Mouse (Mus musculus): Measurements from ENCODE around the gene Rpa1.

- no peak for TF ChIP-seq CTCF (IDR thresholded peaks at IDR 0.05; ENCODE audit: low read depth, low read length)
- TF ChIP-seq POLR2A (IDR thresholded peaks at IDR 0.05; ENCODE audit: extremely low read depth, insufficient read depth, low read length): no peak
These were observed 82.6 kb downstream of the Rpa1 start for GRCm38 (mm10) chr11:75265545-75265944.
